Mouse (Mus musculus): ENCODE data around the gene 1700001O22Rik. TPM values are rescaled to one million over a fixed set of nuclear protein-coding genes. Genes with fewer than 3 reads are reported as not detected.

The 1700001O22Rik gene
- 5.3 and 5.8 TPM in 2 replicates for polyA plus RNA-seq (2012; rRNA removed)

DNA sequence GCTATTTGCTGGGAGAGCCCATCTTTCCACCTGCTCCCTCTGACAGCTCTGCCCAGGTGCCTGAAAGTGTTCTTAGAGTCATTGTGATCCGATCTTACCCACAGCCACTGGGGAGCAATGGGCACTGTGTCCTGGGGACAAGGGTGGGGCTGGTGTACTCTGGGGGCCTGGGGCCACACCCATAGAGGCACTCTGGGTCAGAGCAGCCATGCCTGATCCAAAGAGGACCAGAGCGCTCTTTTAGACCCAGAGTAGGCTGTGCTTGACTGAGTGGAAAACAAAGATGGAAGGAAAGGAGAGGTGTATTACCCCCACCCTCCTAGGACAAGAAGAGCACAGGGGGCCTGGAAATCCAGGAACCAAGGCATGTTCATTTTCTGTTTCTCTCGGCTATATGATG is at the start of gene 1700001O22Rik:
Gene 1700001O22Rik (minus strand): TSS at position 58 of the 400 bp plus-strand sequence.

DNA sequence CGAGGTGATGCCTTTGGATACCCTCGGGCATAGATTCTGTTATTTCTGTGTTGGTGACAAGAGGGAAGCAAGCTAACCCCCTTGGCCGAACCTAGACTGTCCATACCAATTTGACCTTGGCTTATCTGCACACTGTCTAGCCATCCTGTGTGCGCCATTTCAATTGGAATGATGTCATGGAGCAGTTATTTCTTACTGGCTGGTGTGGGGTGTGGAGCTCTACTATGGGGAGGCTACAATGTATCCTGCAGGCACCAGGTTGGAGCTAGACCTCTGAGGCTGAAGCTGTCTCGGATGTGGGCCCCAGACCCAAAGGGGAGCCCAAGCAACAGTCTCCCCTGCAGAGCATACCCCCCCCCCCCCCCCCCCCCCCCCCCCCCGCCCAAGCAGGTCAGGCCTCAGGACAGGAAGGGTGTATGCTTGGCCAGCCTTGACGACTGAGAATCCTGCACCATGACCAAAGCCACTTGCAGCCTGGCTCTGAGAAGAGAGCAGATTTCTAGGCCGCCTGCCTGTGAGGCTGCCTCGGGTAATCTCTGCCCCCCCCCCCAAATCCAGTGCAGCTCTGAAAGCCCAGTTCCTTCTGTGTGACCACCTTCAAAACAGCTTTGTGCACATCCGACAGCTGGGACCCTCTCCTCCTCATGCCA is 31.0 kb upstream of the 1700001O22Rik start, which contains the start of gene Prrx2:
Gene Prrx2 (plus strand): TSS at position 600 of the 650 bp plus-strand sequence.

DNA sequence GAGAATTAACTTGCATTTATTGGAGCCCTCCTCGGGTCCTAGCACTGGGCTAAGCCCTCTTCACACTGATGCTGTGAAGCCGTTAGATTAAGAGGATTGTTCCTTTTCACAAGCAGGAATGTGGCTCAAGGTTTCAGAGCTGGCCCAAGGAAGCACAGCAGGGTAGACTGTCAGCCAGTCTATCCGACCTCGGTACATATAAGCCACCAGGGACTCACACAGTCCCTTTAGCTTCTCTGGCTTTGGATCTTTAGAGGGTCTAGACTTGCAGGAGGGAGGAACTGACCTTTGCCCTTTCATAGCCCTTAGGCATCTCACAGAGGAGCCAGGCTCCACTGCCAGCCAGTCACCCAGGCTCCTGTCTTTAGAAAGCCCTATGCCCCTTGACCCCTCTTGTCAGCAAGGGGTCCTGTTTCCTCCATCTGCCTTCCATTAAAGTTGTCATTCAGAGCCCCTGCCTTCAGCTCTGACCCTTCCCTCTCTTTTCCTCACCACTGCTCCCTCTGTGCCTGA is 26.9 kb upstream of the 1700001O22Rik start, which contains the start of gene Asb6:
Gene Asb6 (minus strand): TSS at position 51 of the 513 bp plus-strand sequence.

DNA sequence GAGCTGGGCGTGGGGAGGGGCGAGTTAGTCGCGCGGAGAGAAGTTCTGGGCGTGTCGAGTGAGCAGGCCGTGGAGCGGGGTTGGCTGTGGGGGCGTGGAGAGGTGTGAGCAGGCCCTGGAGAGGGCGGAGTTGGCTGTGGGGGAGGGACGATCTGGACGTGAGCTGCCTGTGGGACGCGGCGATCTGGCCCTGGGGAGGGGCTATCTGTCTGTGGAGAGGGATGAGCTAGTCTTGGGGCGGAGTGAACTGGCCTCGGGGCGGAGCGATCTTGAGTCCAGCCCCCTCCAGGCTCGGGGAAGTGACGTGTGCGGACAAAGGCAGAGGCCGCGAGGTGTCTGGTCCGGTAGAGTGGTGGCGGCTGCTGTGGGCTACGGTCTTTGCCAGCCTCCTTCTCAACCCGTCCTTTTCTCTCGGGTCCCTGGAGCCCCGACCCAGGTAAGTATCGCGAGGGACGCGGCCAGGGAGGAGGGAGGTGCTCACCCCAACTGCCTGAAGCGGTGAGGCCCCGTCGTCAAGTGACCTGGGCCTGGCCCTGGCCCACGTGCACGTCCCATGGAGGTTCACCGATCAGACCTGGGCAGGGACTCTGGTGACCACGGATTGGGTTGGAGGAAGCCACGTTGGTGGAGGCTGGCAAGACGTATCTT is 4.3 kb upstream of the 1700001O22Rik start, which contains the start of gene Ntmt1:
Gene Ntmt1 (plus strand): TSS at position 179 of the 648 bp plus-strand sequence.

Other genes starting within 250 kb of the 1700001O22Rik start
- gene Cstad, start 208.6 kb downstream of the 1700001O22Rik start, polyA plus RNA-seq (2012; rRNA removed), result not detected in 2 replicates
- gene Ntmt1, start 4.2 kb upstream of the 1700001O22Rik start, polyA plus RNA-seq (2012; rRNA removed), result 18.6 and 19.4 TPM in 2 replicates
- gene Asb6, start 26.7 kb upstream of the 1700001O22Rik start, polyA plus RNA-seq (2012; rRNA removed), result 21.0 and 22.5 TPM in 2 replicates
- gene Prrx2, start 31.3 kb upstream of the 1700001O22Rik start, polyA plus RNA-seq (2012; rRNA removed), result 3.7 and 3.9 TPM in 2 replicates
- 7.8 and 8.8 TPM in 2 replicates for gene Ptges, start 126.2 kb upstream of the 1700001O22Rik start, polyA plus RNA-seq (2012; rRNA removed)
- gene Tor1b, start 149.3 kb upstream of the 1700001O22Rik start, polyA plus RNA-seq (2012; rRNA removed), result 10.9 and 12.6 TPM in 2 replicates
- gene Tor1a, start 164.3 kb upstream of the 1700001O22Rik start, polyA plus RNA-seq (2012; rRNA removed), result 20.2 and 32.1 TPM in 2 replicates
- 2.8 and 3.9 TPM in 2 replicates for gene BC005624, start 178.5 kb upstream of the 1700001O22Rik start, polyA plus RNA-seq (2012; rRNA removed)
- 7.2 and 13.0 TPM in 2 replicates for gene Usp20, start 178.6 kb upstream of the 1700001O22Rik start, polyA plus RNA-seq (2012; rRNA removed)

Data from stomach, adult 2 months (tissue).